Mouse (Mus musculus) v-Abl transformed pro-B cells (cell line): ENCODE measurements around the gene Mgat2.

Experiments used
- in situ Hi-C, 2 experiments: fragments of 400-800 bp; cut with MboI; formaldehyde crosslinking; loops; one replicate each; pipeline ENCODE4 v1.15.1; 2025; ENCODE audit not compliant: unreplicated experiment in 2 of 2

Mgat2 gene

GRCm38 (mm10) chr12:69168461-69169106 lies 15.4 kb upstream of the Mgat2 start, which contains the start of gene Lrr1:
Lrr1 (plus strand) TSS chr12:69168814.
- in situ Hi-C loops, result loop anchor here (25.0 kb wide), 2 partner anchors 969 to 1794 kb away; partner anchors contain the start of gene Psma3 (in 1 of the 2)

DNA sequence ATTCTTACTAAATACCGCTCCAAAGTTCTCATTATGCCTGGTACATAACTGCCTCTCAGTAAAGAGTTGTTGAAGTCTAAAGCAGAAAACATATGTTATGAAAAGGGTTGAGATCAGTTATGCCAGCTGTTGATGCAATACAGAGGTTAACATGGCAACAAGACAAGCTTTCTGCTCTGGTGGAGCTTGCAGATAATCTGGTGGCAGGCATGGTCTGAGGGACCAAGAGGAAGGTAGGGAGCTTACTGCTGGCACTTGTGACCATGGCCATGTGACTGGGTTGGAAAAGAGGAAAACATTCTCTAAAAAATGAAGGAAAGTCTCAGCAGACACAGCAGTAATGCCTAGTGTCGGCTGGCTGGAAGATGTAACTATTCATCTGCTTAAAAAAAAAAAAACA lies 12.7 kb upstream of the Mgat2 start:
- in situ Hi-C loops, result loop anchor here (25.0 kb wide), 2 partner anchors 966 to 1791 kb away; partner anchors contain the start of gene Psma3 (in 1 of the 2)

DNA sequence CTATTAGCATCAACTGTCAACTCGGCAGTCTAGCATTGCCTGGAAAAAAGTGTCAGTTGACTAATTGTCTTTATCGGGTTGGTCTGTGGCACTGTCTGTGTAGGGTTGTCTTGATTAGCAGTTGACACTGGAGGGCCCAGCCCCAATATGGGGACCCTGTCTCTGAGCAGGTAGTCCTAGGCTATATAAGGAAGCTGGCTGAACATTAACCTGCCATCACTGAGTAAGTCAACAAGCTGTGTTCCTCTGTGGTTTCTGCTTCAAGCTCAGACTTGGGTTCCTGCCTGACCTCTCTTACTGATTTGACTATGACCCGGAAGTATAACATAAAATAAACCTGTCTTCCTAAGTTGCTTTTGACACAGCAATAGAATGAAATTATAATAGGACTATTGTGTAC lies 8.0 kb upstream of the Mgat2 start:
- in situ Hi-C loops, result loop anchor here (25.0 kb wide), 3 partner anchors 811 to 1786 kb away; partner anchors contain the start of genes Frmd6 (in 1 of the 2), Psma3 (in 1 of the 2) and Sav1 (in 1 of the 2)

DNA sequence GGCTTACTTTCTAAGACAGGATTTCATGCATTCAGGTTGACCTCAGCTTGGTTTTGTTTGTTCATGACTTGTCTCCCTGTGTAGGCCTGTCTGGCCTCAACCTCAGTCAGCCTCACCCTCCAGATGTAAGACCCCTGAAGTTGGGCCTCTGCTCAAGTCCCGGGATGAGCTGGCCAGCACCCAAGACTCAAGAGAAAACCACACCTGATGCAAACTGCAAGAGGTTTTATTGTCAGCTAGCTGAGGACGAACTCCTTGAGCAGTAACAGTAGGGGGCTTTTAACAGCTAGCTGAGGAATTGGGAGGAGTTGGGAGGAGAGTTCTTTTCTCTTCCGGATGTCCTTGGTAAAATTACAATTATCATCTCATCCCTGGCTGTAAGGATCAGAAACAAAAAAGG lies 6.4 kb upstream of the Mgat2 start:
- in situ Hi-C loops, result loop anchor here (25.0 kb wide), 3 partner anchors 810 to 1785 kb away; partner anchors contain the start of genes Frmd6 (in 1 of the 2), Psma3 (in 1 of the 2) and Sav1 (in 1 of the 2)

DNA sequence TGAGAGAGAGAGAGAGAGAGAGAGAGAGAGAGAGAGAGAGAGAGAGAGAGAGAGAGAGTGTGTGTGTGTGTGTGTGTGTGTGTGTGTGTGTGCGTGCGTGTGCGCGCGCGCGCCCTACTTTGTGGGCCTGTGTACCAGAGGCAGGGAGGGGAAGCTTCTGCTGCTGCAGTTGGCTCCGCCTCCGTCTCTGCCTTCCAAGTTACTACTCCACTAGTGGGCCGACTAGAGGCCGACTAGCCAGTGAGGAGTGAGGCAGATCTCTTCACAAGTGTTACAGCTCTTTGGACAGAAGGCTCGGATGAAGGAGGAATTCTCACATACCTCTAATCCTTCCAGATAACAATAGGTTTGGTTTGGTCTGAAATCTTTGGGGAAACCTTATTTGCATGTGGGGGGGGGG lies 4.6 kb upstream of the Mgat2 start:
- in situ Hi-C loops, result loop anchor here (25.0 kb wide), 3 partner anchors 808 to 1783 kb away; partner anchors contain the start of genes Frmd6 (in 1 of the 2), Psma3 (in 1 of the 2) and Sav1 (in 1 of the 2)

- in situ Hi-C loops, result loop anchor here (25.0 kb wide), 3 partner anchors 806 to 1781 kb away; partner anchors contain the start of genes Frmd6 (in 1 of the 2), Psma3 (in 1 of the 2) and Sav1 (in 1 of the 2)
Measured at GRCm38 (mm10) chr12:69181800-69182199, 2.2 kb upstream of the Mgat2 start.

DNA sequence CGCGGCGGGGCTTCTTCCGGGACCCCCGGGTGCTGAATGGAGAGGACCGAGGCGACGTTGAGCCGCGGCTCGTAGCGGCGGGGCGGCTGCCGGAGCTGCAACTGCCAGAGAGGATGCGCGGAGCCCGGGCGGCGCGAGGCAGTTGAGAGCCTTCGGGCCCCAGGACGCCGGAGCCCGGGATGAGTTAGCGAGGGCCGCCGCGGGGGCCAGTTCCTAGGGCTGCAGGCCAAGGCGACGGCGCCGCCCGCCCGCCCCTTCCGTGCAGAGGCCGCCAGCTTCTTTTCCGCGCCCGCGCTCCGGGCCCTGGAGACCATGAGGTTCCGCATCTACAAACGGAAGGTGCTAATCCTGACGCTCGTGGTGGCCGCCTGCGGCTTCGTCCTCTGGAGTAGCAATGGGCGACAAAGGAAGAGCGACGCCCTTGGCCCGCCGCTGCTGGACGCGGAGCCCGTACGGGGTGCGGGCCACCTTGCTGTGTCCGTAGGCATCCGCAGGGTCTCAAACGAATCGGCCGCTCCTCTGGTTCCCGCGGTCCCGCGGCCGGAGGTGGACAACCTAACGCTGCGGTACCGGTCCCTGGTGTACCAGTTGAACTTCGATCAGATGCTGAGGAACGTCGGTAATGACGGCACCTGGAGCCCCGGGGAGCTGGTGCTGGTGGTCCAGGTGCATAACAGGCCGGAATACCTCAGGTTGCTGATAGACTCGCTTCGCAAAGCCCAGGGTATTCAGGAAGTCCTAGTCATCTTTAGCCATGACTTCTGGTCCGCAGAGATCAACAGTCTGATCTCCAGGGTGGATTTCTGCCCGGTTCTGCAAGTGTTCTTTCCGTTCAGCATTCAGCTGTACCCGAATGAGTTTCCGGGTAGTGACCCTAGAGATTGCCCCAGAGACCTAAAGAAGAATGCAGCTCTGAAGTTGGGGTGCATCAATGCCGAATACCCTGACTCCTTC lies 662 bp downstream of the Mgat2 start:
- in situ Hi-C loops, result loop anchor here (25.0 kb wide), 3 partner anchors 803 to 1778 kb away; partner anchors contain the start of genes Frmd6 (in 1 of the 2), Psma3 (in 1 of the 2) and Sav1 (in 1 of the 2)

GRCm38 (mm10) chr12:69185371-69185770 lies 1.4 kb downstream of the Mgat2 start:
- in situ Hi-C loops, result loop anchor here (25.0 kb wide), 3 partner anchors 802 to 1777 kb away; partner anchors contain the start of genes Frmd6 (in 1 of the 2), Psma3 (in 1 of the 2) and Sav1 (in 1 of the 2)

GRCm38 (mm10) chr12:69186811-69187471 lies 3.0 kb downstream of the Mgat2 start:
- in situ Hi-C loops, result loop anchor here (25.0 kb wide), 3 partner anchors 800 to 1775 kb away; partner anchors contain the start of genes Frmd6 (in 1 of the 2), Psma3 (in 1 of the 2) and Sav1 (in 1 of the 2)

DNA sequence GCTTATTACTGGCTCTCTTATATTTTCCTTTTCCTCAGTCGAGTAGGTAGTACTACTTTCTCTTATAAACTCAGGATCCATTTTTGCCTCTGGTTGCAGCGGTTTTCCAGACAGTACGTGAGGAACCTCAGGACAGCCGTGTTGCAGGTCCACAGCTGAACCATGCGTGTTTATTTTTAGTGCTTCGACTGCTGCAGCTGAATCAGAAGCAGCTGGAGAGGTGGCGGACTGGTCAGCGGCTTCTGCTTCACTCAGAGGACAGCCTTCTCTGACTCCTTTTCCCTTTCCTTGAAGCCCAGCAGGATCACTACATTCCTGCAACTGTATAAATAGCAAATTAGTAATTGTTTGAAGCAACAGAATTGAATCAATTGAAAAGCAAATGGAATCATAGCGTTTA lies 6.1 kb downstream of the Mgat2 start:
- in situ Hi-C loops, result loop anchor here (25.0 kb wide), 3 partner anchors 797 to 1772 kb away; partner anchors contain the start of genes Frmd6 (in 1 of the 2), Psma3 (in 1 of the 2) and Sav1 (in 1 of the 2)

DNA sequence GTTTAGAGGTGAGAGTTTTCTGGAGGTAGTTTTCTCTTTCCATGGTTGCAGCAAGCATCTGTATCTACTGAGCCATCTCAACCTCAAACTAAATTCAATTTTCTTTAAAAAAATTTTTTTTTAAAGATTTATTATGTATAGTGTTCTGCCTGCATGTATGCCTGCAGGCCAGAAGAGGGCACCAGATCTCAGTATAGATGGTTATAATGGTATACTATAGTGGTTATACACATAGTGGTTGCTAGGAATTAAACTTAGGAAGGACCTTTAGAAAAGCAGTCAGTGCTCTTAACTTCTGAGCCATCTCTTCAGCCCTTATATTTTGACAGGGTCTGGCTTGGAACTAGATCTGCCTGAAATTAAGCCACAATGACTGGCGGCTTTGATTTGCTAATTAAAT lies 6.6 kb downstream of the Mgat2 start:
- in situ Hi-C loops, result loop anchor here (25.0 kb wide), 3 partner anchors 797 to 1772 kb away; partner anchors contain the start of genes Frmd6 (in 1 of the 2), Psma3 (in 1 of the 2) and Sav1 (in 1 of the 2)

DNA sequence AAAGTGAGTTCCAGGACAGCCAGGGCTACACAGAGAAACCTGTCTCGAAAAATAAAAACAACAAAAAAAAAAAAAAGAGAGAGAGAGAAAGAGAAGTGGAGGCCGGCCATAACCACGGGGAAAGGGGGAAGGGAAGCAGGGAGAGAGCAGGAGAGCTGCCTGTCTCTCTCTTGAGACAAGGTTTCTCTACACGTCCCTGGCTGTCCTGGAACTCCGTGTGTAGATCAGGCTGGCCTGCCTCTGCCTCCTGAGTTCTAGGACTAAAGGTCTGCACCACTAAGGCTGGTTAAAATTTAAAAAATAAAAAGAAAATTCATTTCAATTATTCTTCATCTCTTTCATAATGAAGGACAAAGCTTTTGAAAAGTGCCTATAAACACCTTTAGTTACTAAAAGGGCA lies 7.4 kb downstream of the Mgat2 start:
- in situ Hi-C loops, result loop anchor here (25.0 kb wide), 3 partner anchors 796 to 1771 kb away; partner anchors contain the start of genes Frmd6 (in 1 of the 2), Psma3 (in 1 of the 2) and Sav1 (in 1 of the 2)

DNA sequence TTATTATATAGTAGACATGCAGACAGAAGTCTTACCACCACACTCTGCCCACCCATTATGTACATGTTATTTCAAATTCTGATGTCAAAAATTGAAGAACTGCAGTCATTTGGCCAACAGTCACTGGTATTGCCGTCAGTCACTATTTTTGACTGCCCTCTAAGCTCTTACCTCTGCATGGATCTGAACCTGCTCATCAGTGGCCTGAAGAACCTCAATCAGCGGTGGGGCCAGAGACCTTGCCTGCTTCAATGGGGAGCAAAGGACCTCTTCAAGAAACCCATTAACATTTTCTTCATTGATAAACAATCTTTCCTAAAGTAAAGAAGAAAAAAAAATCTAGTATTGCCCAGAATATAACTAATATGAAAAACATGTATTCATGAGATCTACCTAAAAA lies 8.7 kb downstream of the Mgat2 start:
- in situ Hi-C loops, result loop anchor here (25.0 kb wide), 3 partner anchors 795 to 1770 kb away; partner anchors contain the start of genes Frmd6 (in 1 of the 2), Psma3 (in 1 of the 2) and Sav1 (in 1 of the 2)

DNA sequence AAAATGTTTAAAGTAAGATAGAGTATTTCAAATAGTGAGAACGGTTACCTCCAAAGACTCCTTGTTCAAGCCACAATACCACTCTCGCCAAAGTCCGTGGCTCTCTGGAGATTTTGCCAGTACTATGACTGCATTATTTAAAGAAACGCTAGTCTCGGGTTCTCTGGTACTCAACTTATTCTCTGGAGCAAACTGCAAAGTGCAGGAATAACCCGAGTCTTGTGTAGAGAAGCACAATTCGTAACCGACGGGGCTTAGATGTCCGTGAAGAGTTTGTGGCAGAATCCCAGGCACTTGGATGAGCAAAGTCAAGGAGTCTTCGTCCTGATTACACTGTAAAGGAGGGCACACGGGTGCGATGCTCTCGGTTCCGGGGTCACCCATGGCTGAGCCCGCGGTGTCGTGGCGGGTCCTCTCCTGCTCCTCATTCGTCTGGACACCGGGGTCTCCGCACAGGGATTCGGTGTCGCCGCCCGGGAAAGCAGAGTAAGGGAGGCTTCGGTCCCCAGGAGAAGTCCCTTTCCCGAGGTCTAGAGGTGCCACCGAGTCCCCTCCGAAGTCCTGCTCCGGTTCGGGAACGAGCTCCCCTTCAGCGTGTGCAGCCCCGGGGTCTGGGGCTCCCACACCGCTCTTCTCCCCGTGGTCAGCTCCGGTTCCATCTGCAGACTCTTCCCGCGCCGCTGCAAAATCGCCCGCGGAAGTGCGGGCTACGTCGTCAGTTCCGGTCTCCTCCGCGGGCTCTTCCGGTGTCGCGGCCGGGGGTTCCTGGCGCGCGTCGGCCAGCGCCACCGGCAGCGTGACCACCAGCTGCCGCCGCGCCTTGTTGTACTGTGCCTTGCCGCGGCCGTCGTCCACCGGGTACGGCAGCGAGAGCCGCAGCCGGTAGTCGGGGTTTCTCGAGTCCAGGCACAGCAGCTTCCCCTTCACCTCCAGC lies 12.8 kb downstream of the Mgat2 start, which contains the start of gene Gm49383:
Gene Gm49383, minus strand, starts transcription at position 661 of the 934 bp plus-strand sequence.
- in situ Hi-C loops, result loop anchor here (25.0 kb wide), 3 partner anchors 791 to 1766 kb away; partner anchors contain the start of genes Frmd6 (in 1 of the 2), Psma3 (in 1 of the 2) and Sav1 (in 1 of the 2)

GRCm38 (mm10) chr12:69197378-69198163 lies 13.6 kb downstream of the Mgat2 start:
- in situ Hi-C loops, result loop anchor here (25.0 kb wide), 3 partner anchors 790 to 1765 kb away; partner anchors contain the start of genes Frmd6 (in 1 of the 2), Psma3 (in 1 of the 2) and Sav1 (in 1 of the 2)

GRCm38 (mm10) chr12:69198164-69198535 lies 14.2 kb downstream of the Mgat2 start, which contains the start of gene Dnaaf2:
Dnaaf2 (minus strand) TSS chr12:69198429.
- in situ Hi-C loops, result loop anchor here (25.0 kb wide), 3 partner anchors 789 to 1764 kb away; partner anchors contain the start of genes Frmd6 (in 1 of the 2), Psma3 (in 1 of the 2) and Sav1 (in 1 of the 2)

- in situ Hi-C loops, result loop anchor here (25.0 kb wide), 3 partner anchors 788 to 1763 kb away; partner anchors contain the start of genes Frmd6 (in 1 of the 2), Psma3 (in 1 of the 2) and Sav1 (in 1 of the 2)
Measured at GRCm38 (mm10) chr12:69198985-69199384, 15.0 kb downstream of the Mgat2 start.
